8 mouse cellular contexts compared by ENCODE assay signal in genomic region chr4:31937376-31938281, GRCm38 (mm10). TPM values are rescaled to one million over a fixed set of nuclear protein-coding genes. Genes with fewer than 3 reads are reported as not detected.
DNase-seq lines count a peak whose midpoint lies in the region; ATAC-seq and TF ChIP-seq lines count a peak whose summit lies in the region.

No protein-coding gene starts in this region.

- H3K9ac ChIP-seq in forebrain, embryonic 11.5 days (ENCODE audit: low read length), result peak overlapping the region; percentile 71
- H3K9ac ChIP-seq in hindbrain, embryonic 14.5 days, result peak overlapping the region; percentile 68
- H3K9ac ChIP-seq in liver, embryonic 14.5 days (replicated peaks), result no peak overlapping the region
- peak overlapping the region; percentile 37; the same call in 1 of the 2 replicates for H3K9ac ChIP-seq in stomach, embryonic 14.5 days (replicated peaks; ENCODE audit: low read depth, low read length)

- peak overlapping the region; percentile 93 for H3K4me2 ChIP-seq in forebrain, embryonic 11.5 days (ENCODE audit: low read depth, low read length, severe bottlenecking)
- H3K4me2 ChIP-seq in hindbrain, embryonic 14.5 days (replicated peaks), result peak overlapping the region; percentile 85
- H3K4me2 ChIP-seq in liver, embryonic 14.5 days (ENCODE audit: low read depth), result peak overlapping the region; percentile 55
- peak overlapping the region; percentile 82 for H3K4me2 ChIP-seq in stomach, embryonic 14.5 days (replicated peaks; ENCODE audit: low read depth, low read length)

- no peak for TF ChIP-seq EP300 in liver, embryonic 14.5 days (IDR thresholded peaks at IDR 0.05; ENCODE audit: low read depth)

- ATAC-seq in forebrain, embryonic 11.5 days (replicated peaks; ENCODE audit: low FRiP score), result peak; percentile 64
- ATAC-seq in hindbrain, embryonic 14.5 days (ENCODE audit: low FRiP score), result peak; percentile 71
- ATAC-seq in liver, embryonic 14.5 days (ENCODE audit: insufficient read depth), result no peak
- ATAC-seq in stomach, embryonic 14.5 days (ENCODE audit: insufficient number of reproducible peaks, insufficient read depth, low FRiP score, low read depth), result 0 out of 2 replicates have a peak, but pooled peaks have one; percentile 14

- no peaks in the 10 kb centered on the region for H3K36me3 ChIP-seq in forebrain, embryonic 11.5 days (ENCODE audit: control insufficient read depth, insufficient read depth, low read length)
- H3K36me3 ChIP-seq in hindbrain, embryonic 14.5 days (replicated peaks; ENCODE audit: control insufficient read depth, insufficient read depth), result no peaks in the 10 kb centered on the region
- no peaks in the 10 kb centered on the region for H3K36me3 ChIP-seq in liver, embryonic 14.5 days (replicated peaks; ENCODE audit: control insufficient read depth, insufficient read depth, low read depth)
- no peaks in the 10 kb centered on the region for H3K36me3 ChIP-seq in stomach, embryonic 14.5 days (ENCODE audit: control insufficient read depth, insufficient read depth, low read length)

- H3K27me3 ChIP-seq in forebrain, embryonic 11.5 days (ENCODE audit: control insufficient read depth, insufficient read depth, low read length), result no peaks in the 10 kb centered on the region
- peaks cover 4% of the 10 kb centered on the region; the same call in 1 of the 2 replicates for H3K27me3 ChIP-seq in hindbrain, embryonic 14.5 days (ENCODE audit: control insufficient read depth, insufficient read depth, low read length)
- peaks cover 17% of the 10 kb centered on the region for H3K27me3 ChIP-seq in liver, embryonic 14.5 days (ENCODE audit: control insufficient read depth, insufficient read depth, low read length)
- H3K27me3 ChIP-seq in stomach, embryonic 14.5 days (ENCODE audit: control insufficient read depth, insufficient read depth, low read length), result no peaks in the 10 kb centered on the region

- peak overlapping the region; percentile 44 for H3K4me3 ChIP-seq in forebrain, embryonic 11.5 days (ENCODE audit: low read depth, low read length)
- peak overlapping the region; percentile 38 for H3K4me3 ChIP-seq in hindbrain, embryonic 14.5 days (replicated peaks; ENCODE audit: low read length)
- H3K4me3 ChIP-seq in liver, embryonic 14.5 days (ENCODE audit: insufficient read depth in 1 of 2, low read depth in 2 of 2, low read length in 2 of 2), result peak overlapping the region; percentile 1 to 37; a peak in 3 of 4 replicates
- H3K4me3 ChIP-seq in stomach, embryonic 14.5 days (ENCODE audit: low read depth, low read length), result peak overlapping the region; percentile 38

- peak; percentile 14 to 25 for DNase-seq in layer of hippocampus, postnatal 10 days (ENCODE audit: low spot score in 2 of 2)
- DNase-seq in layer of hippocampus, adult 18-20 months (ENCODE audit: low spot score in 2 of 2), result no peak
- DNase-seq in adrenal gland, postnatal 36 days, result peak; percentile 4 to 5
- peak; percentile 75 for DNase-seq in forebrain, embryonic 11.5 days (ENCODE audit: low spot score)
- DNase-seq in hindbrain, embryonic 14.5 days (ENCODE audit: low spot score), result no peak
- no peak for DNase-seq in liver, embryonic 14.5 days (ENCODE audit: low read depth in 3 of 3, low spot score in 3 of 3)
- DNase-seq in frontal cortex, postnatal 10 days (ENCODE audit: low spot score in 2 of 2), result no peak

- peaks cover 8% of the 10 kb centered on the region for H3K4me1 ChIP-seq in forebrain, embryonic 11.5 days (replicated peaks; ENCODE audit: control insufficient read depth, insufficient read depth, low read length)
- peaks cover 20% of the 10 kb centered on the region for H3K4me1 ChIP-seq in hindbrain, embryonic 14.5 days (replicated peaks; ENCODE audit: control insufficient read depth, insufficient read depth, low read length)
- H3K4me1 ChIP-seq in liver, embryonic 14.5 days (replicated peaks; ENCODE audit: control insufficient read depth in 2 of 2, insufficient read depth in 2 of 2, low read length in 1 of 2), result no peaks in the 10 kb centered on the region
- H3K4me1 ChIP-seq in stomach, embryonic 14.5 days (ENCODE audit: control insufficient read depth, insufficient read depth, low read length), result peaks cover 4% of the 10 kb centered on the region; the same call in 1 of the 2 replicates

- TF ChIP-seq CTCF in liver, embryonic 14.5 days (IDR thresholded peaks at IDR 0.05; ENCODE audit: low read depth), result no peak

- H3K27ac ChIP-seq in forebrain, embryonic 11.5 days (ENCODE audit: low read depth, low read length), result peak overlapping the region; percentile 37; the same call in 1 of the 2 replicates
- peak overlapping the region; percentile 77 for H3K27ac ChIP-seq in hindbrain, embryonic 14.5 days
- H3K27ac ChIP-seq in liver, embryonic 14.5 days, result no peak overlapping the region
- H3K27ac ChIP-seq in stomach, embryonic 14.5 days (ENCODE audit: low read length), result no peak overlapping the region

- 2% methylated on average over 36 of the region's 36 CpGs for WGBS in forebrain, embryonic 11.5 days
- WGBS in hindbrain, embryonic 14.5 days, result under 1% methylated on average over 36 of the region's 36 CpGs
- 2% methylated on average over 35 of the region's 36 CpGs for WGBS in liver, embryonic 14.5 days (ENCODE audit: insufficient replicate concordance)
- 2% methylated on average over 36 of the region's 36 CpGs for WGBS in stomach, embryonic 14.5 days

- no peaks in the 10 kb centered on the region for H3K9me3 ChIP-seq in forebrain, embryonic 11.5 days (ENCODE audit: control insufficient read depth, low read length)
- H3K9me3 ChIP-seq in hindbrain, embryonic 14.5 days (ENCODE audit: control insufficient read depth, low read length), result no peaks in the 10 kb centered on the region
- H3K9me3 ChIP-seq in liver, embryonic 14.5 days (ENCODE audit: control insufficient read depth, low read length), result no peaks in the 10 kb centered on the region
- no peaks in the 10 kb centered on the region for H3K9me3 ChIP-seq in stomach, embryonic 14.5 days (ENCODE audit: control insufficient read depth, low read depth, low read length)

RNA-seq across cellular contexts. Expression of gene Map3k7, which starts 26.3 kb away (rescaled TPM):
- total RNA-seq in layer of hippocampus, postnatal 10 days (2021), result 10 to 100 TPM; 48.5 to 50.8 TPM
- total RNA-seq in layer of hippocampus, adult 18-20 months (2021), result 10 to 100 TPM; 32.1 to 36.7 TPM
- total RNA-seq in adrenal gland, postnatal 36 days (2021), result 10 to 100 TPM; 47.2 to 50.9 TPM
- 48.2 and 50.0 TPM in 2 replicates for polyA plus RNA-seq in forebrain, embryonic 11.5 days (2014; fragmentation: Nextera tagmentation; extraction: Ambion mirVana)
- 31.7 and 37.4 TPM in 2 replicates for polyA plus RNA-seq in hindbrain, embryonic 14.5 days (2014; fragmentation: Nextera tagmentation; extraction: Ambion mirVana)
- polyA plus RNA-seq in liver, embryonic 14.5 days (2012; rRNA removed), result 9.9 and 11.8 TPM in 2 replicates
- 13.3 and 21.0 TPM in 2 replicates for polyA plus RNA-seq in liver, embryonic 14.5 days (2014; fragmentation: Nextera tagmentation; extraction: Ambion mirVana)
- 34.7 and 40.1 TPM in 2 replicates for polyA plus RNA-seq in stomach, embryonic 14.5 days (2014; fragmentation: Nextera tagmentation; extraction: Ambion mirVana)

Comparison
In these comparisons a context has a peak if more than half of its experiments do, and no peak if none do; other contexts are left out.
1. DNase-seq: peak in layer of hippocampus, postnatal 10 days (2 of 2), adrenal gland, postnatal 36 days (2 of 2) and forebrain, embryonic 11.5 days (single experiment); none in layer of hippocampus, adult 18-20 months (0 of 2), hindbrain, embryonic 14.5 days (single experiment), liver, embryonic 14.5 days (0 of 3) and frontal cortex, postnatal 10 days (0 of 2).
2. H3K27ac ChIP-seq: peak in forebrain, embryonic 11.5 days (single experiment) and hindbrain, embryonic 14.5 days (single experiment); none in liver, embryonic 14.5 days (single experiment) and stomach, embryonic 14.5 days (single experiment).
3. Peak in every context shown above with its lines, with median percentiles within 50 percentile points of each other: H3K4me2 ChIP-seq and H3K4me3 ChIP-seq.